Mouse (Mus musculus) heart, embryonic 15.5 days (tissue): Measurements from ENCODE around the gene Olfr477. TPM values are rescaled to one million over a fixed set of nuclear protein-coding genes. Genes with fewer than 3 reads are reported as not detected.
"Not testable (repeated sequence)": the region's sequence is repeated elsewhere in the genome, so short reads cannot be mapped to it uniquely, and the experiment has no call there.

ENCODE experiments used
- ATAC-seq: fragments of 200-750 bp; cut with Nextera tagmentation; replicated peaks from 2 replicates; pipeline ENCODE4 v1.8.0; 2017; ENCODE audit warnings: low read depth, moderate TSS enrichment; ENCODE audit not compliant: insufficient number of reproducible peaks, insufficient read depth, low FRiP score
- H3K27ac ChIP-seq: fragments of 300-500 bp; sonication (generic); 2 replicates; pipeline ENCODE4 v1.5.1; 2015; ENCODE audit warnings: mild to moderate bottlenecking, inconsistent platforms
- H3K27me3 ChIP-seq: fragments of 300-500 bp; sonication (generic); 2 replicates; pipeline ENCODE4 v1.6.1; 2015; ENCODE audit warnings: inconsistent platforms
- H3K36me3 ChIP-seq: fragments of 300-500 bp; sonication (generic); 2 replicates; pipeline ENCODE4 v1.6.1; 2015; ENCODE audit warnings: mild to moderate bottlenecking, inconsistent platforms
- H3K4me1 ChIP-seq: fragments of 300-500 bp; sonication (generic); replicated peaks from 2 replicates; pipeline ENCODE4 v1.6.1; 2015; ENCODE audit warnings: inconsistent platforms
- H3K4me2 ChIP-seq: fragments of 300-500 bp; sonication (generic); 2 replicates; pipeline ENCODE4 v1.6.1; 2015; ENCODE audit warnings: inconsistent platforms, mild to moderate bottlenecking, moderate library complexity
- H3K4me3 ChIP-seq: fragments of 300-500 bp; sonication (generic); 2 replicates; pipeline ENCODE4 v1.5.1; 2015; ENCODE audit warnings: mild to moderate bottlenecking, inconsistent platforms
- H3K9ac ChIP-seq: fragments of 300-500 bp; sonication (generic); 2 replicates; pipeline ENCODE4 v1.6.1; 2015; ENCODE audit warnings: mild to moderate bottlenecking, inconsistent platforms
- H3K9me3 ChIP-seq: fragments of 300-500 bp; sonication (generic); replicated peaks from 2 replicates; pipeline ENCODE4 v1.6.1; 2016; ENCODE audit warnings: inconsistent platforms
- WGBS: fragments of 180-500 bp; shearing (Covaris S2); methylation state at CpG from one replicate; pipeline ENCODE4 v1.1.7; 2015; ENCODE audit warnings: mixed read lengths; 5-methylcytosine and 5-hydroxymethylcytosine counted together
- polyA plus RNA-seq: library from polyadenylated mRNA; unstranded; fragments of >200 nt; fragmentation: Nextera tagmentation; extraction: Ambion mirVana; gene quantifications from 2 replicates; pipeline ENCODE4 v1.2.1, GENCODE M21; 2015

The Olfr477 gene
- polyA plus RNA-seq: not detected in 2 replicates

GRCm38 (mm10) chr7:107986393-107986792 is at the start of gene Olfr477:
Gene Olfr477 (plus strand): TSS chr7:107986693.
- Histone ChIP-seq H3K4me3 (no peak within 1 kb of the TSS), H3K9me3 (no peaks in the 10 kb centered on the region), H3K27ac (no peak within 1 kb of the TSS), H3K27me3 (no peaks in the 10 kb centered on the region), H3K9ac (no peak within 1 kb of the TSS), H3K4me2 (no peak within 1 kb of the TSS), H3K4me1 (no peaks in the 10 kb centered on the region), H3K36me3 (no peaks in the 10 kb centered on the region)
- ATAC-seq: no peak
- 60% methylated on average over 2 of the region's 2 CpGs for WGBS

DNA sequence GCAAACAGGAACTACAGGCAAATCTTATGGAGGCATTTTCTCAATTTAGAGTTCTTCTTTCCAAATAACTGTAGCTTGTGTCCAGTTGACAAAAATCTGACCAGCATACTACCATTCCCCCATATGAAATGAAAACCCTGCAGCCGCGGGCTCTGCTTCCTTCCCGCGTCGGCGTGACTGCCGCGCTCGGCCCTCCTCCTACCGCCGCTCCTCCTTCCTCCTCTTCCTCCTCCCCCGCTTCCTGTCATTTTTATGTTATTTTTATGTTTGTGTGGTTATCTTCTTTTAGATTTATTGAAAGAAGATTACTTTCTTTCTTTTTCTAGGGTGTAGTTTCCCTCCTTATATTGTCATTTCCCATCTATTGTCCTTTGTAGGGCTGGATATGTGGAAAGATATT is 34.0 kb upstream of the Olfr477 start:
- H3K9me3 ChIP-seq, ATAC-seq: not testable (repeated sequence)
- WGBS: 90% methylated on average over 12 of the region's 12 CpGs

DNA sequence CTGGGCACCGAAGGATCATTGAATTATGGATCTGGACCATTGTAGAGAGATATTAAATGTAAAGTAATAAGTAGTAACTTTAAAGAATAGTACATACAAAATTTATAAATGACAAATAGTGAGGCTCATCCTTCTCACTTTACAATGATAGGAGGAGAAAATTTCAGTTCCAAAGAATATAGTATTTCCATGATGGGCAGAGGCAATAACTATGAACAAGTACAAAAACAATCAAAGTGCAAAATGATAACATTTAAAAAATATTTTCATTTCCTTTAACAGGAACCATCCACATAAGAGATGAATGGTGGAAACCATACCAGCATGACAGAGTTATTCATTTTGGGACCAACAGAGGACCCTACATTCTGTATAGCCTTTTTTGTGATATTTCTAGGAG is 32.1 kb upstream of the Olfr477 start, which contains the start of gene Olfr474:
Gene Olfr474, plus strand, starts transcription at position 301 of the 400 bp plus-strand sequence.
- 77% methylated on average over 1 of the region's 1 CpGs for WGBS
- Histone ChIP-seq H3K36me3 (no peaks in the 10 kb centered on the region), H3K27me3 (no peaks in the 10 kb centered on the region), H3K4me3 (no peak within 1 kb of the TSS), H3K9me3 (peaks cover 7% of the 10 kb centered on the region; the same call in 1 of the 2 replicates), H3K9ac (no peak within 1 kb of the TSS), H3K4me2 (no peak within 1 kb of the TSS), H3K27ac (no peak within 1 kb of the TSS), H3K4me1 (no peaks in the 10 kb centered on the region)
- ATAC-seq: no peak

More for the DNA sequence above, 34.0 kb upstream of the Olfr477 start:
- H3K9ac ChIP-seq, H3K27ac ChIP-seq, H3K4me1 ChIP-seq, H3K4me2 ChIP-seq, H3K4me3 ChIP-seq, H3K27me3 ChIP-seq, H3K36me3 ChIP-seq: not testable (repeated sequence)

DNA sequence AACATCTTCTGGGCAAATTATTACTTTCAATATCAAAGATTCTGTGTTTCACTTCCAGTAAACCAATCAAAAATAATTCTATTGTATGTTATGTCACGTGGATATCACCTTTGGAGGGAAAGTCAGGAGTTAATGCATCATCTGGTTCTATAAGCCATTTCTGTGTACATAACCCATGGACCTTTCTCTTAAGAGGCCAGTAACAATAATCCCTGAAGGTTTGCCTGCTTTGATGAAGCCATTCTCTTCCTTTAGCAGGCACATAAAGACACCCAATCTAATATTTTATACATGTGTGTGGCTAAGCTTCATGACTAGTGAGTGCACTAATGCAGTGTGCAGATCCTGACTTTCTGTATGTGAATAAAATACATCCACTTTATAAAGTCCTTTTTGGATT is 22.0 kb upstream of the Olfr477 start, which contains the start of gene Olfr476:
Gene Olfr476, plus strand, starts transcription at position 301 of the 400 bp plus-strand sequence.
- no peak for ATAC-seq
- H3K4me1 ChIP-seq: no peaks in the 10 kb centered on the region
- no peaks in the 10 kb centered on the region for H3K27me3 ChIP-seq
- no peak within 1 kb of the TSS for H3K4me3 ChIP-seq
- WGBS: 44% methylated on average over 1 of the region's 1 CpGs
- H3K27ac ChIP-seq: no peak within 1 kb of the TSS
- no peak within 1 kb of the TSS for H3K9ac ChIP-seq
- no peaks in the 10 kb centered on the region for H3K36me3 ChIP-seq
- H3K4me2 ChIP-seq: no peak within 1 kb of the TSS
- H3K9me3 ChIP-seq: no peaks in the 10 kb centered on the region

GRCm38 (mm10) chr7:108014256-108014655 is 27.8 kb downstream of the Olfr477 start:
- H3K27me3 ChIP-seq, ATAC-seq: not testable (repeated sequence)

DNA sequence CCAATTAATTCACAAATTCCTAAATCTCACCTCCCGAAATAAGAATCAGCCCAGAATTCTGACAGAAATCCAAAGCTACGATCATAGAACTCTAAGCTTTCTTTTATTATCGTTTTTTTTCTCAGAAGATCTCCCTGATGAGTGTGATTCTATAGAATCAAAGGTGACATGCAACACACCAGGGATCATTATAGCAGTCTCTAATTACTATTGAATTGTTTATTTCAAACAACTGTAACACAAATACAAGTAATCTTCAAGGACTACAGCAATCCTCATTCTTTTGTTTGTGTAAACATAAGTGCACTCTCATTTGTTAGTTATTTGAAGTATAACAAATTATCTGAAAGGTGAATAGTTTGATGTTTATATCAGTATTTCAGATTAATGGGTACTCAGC is 47.4 kb downstream of the Olfr477 start, which contains the start of gene Olfr478:
Gene Olfr478, minus strand, starts transcription at position 101 of the 400 bp plus-strand sequence.
- WGBS: 62% methylated on average over 3 of the region's 3 CpGs
- no peak for ATAC-seq

More at GRCm38 (mm10) chr7:108014256-108014655, 27.8 kb downstream of the Olfr477 start:
- H3K4me3 ChIP-seq, H3K4me1 ChIP-seq, H3K9ac ChIP-seq, H3K36me3 ChIP-seq, H3K4me2 ChIP-seq, H3K27ac ChIP-seq, H3K9me3 ChIP-seq: not testable (repeated sequence)

More for the DNA sequence above, 47.4 kb downstream of the Olfr477 start, which contains the start of gene Olfr478:
- Histone ChIP-seq H3K36me3 (no peaks in the 10 kb centered on the region), H3K27ac (no peak within 1 kb of the TSS), H3K4me1 (no peaks in the 10 kb centered on the region), H3K4me3 (no peak within 1 kb of the TSS), H3K4me2 (no peak within 1 kb of the TSS), H3K27me3 (no peaks in the 10 kb centered on the region), H3K9ac (no peak within 1 kb of the TSS), H3K9me3 (no peaks in the 10 kb centered on the region)

Other genes with a start within 250 kb of the Olfr477 start
- gene Cyb5r2, start 228.7 kb upstream of the Olfr477 start, polyA plus RNA-seq: 0.72 and 0.81 TPM in 2 replicates
- gene Ovch2, start 185.5 kb upstream of the Olfr477 start, polyA plus RNA-seq: not detected in 2 replicates
- gene Olfr467, start 174.4 kb upstream of the Olfr477 start, polyA plus RNA-seq: not detected in 2 replicates
- gene Olfr469, start 161.2 kb upstream of the Olfr477 start, polyA plus RNA-seq: not detected in 2 replicates
- gene Olfr470, start 139.2 kb upstream of the Olfr477 start, polyA plus RNA-seq: not detected in 2 replicates
- not detected in 2 replicates for gene Olfr472, start 88.8 kb upstream of the Olfr477 start, polyA plus RNA-seq
- gene Olfr473, start 56.2 kb upstream of the Olfr477 start, polyA plus RNA-seq: not detected in 2 replicates
- gene Olfr474, start 32.0 kb upstream of the Olfr477 start, polyA plus RNA-seq: not detected in 2 replicates
- not detected in 2 replicates for gene Olfr476, start 21.9 kb upstream of the Olfr477 start, polyA plus RNA-seq
- gene Olfr478, start 47.3 kb downstream of the Olfr477 start, polyA plus RNA-seq: not detected in 2 replicates
- gene Olfr479, start 64.0 kb downstream of the Olfr477 start, polyA plus RNA-seq: not detected in 2 replicates
- not detected in 2 replicates for gene Olfr480, start 80.7 kb downstream of the Olfr477 start, polyA plus RNA-seq
- not detected in 2 replicates for gene Olfr481, start 93.2 kb downstream of the Olfr477 start, polyA plus RNA-seq
- gene Olfr482, start 110.9 kb downstream of the Olfr477 start, polyA plus RNA-seq: 0.08 TPM in 1 of 2 replicates, not detected in the other
- not detected in 2 replicates for gene Olfr483, start 114.2 kb downstream of the Olfr477 start, polyA plus RNA-seq
- not detected in 2 replicates for gene Olfr484, start 140.8 kb downstream of the Olfr477 start, polyA plus RNA-seq
- gene Olfr485, start 173.2 kb downstream of the Olfr477 start, polyA plus RNA-seq: not detected in 2 replicates
- not detected in 2 replicates for gene Olfr486, start 186.0 kb downstream of the Olfr477 start, polyA plus RNA-seq
- not detected in 2 replicates for gene Olfr487, start 227.9 kb downstream of the Olfr477 start, polyA plus RNA-seq